Mouse (Mus musculus) lung, adult 2 months (tissue): ENCODE results near the gene Tmem233. TPM values are rescaled to one million over a fixed set of nuclear protein-coding genes. Genes with fewer than 3 reads are reported as not detected.

Source experiments
- DNase-seq: peaks from one replicate; pipeline ENCODE4 v3.0.0; 2022
- H3K4me1 ChIP-seq: fragments of 200-500 bp; 2 replicates; pipeline ENCODE4 v1.6.1; 2011; ENCODE audit warnings: low read length; ENCODE audit not compliant: control insufficient read depth, insufficient read depth
- H3K4me3 ChIP-seq: fragments of 200-500 bp; replicated peaks from 2 replicates; pipeline ENCODE3; 2011; ENCODE audit warnings: low read depth, mild to moderate bottlenecking, control low read depth, low read length; ENCODE audit errors: extremely low read depth
- CTCF ChIP-seq: fragments of 200-500 bp; IDR thresholded peaks from 2 replicates; pipeline ENCODE4 v1.5.1; 2011; ENCODE audit warnings: mild to moderate bottlenecking, low read length, control low read depth; ENCODE audit not compliant: insufficient read depth
- POLR2A ChIP-seq: fragments of 200-500 bp; IDR thresholded peaks from 2 replicates; pipeline ENCODE4 v1.6.1; 2011; ENCODE audit warnings: low read depth, mild to moderate bottlenecking, control low read depth, low read length, borderline replicate concordance; ENCODE audit errors: extremely low read depth
- WGBS: fragments of 180-500 bp; shearing (Covaris S2); methylation state at CpG from one replicate; pipeline ENCODE4 v1.1.7; 2018; 5-methylcytosine and 5-hydroxymethylcytosine counted together
- polyA plus RNA-seq: library from polyadenylated mRNA; depleted of rRNA; stranded (reverse); fragments of >200 nt; gene quantifications from 2 replicates; pipeline ENCODE4 v1.2.3, GENCODE M21; 2012

The Tmem233 gene
- polyA plus RNA-seq, 1 experiment: 0.69 TPM

- 77% methylated on average over 4 of the region's 4 CpGs for WGBS
- H3K4me3 ChIP-seq: no peak overlapping the region
Observed at GRCm38 (mm10) chr5:116069618-116070017, 13.4 kb downstream of the Tmem233 start.

GRCm38 (mm10) chr5:116052826-116053225 is 30.2 kb downstream of the Tmem233 start:
- no peak for DNase-seq
- Histone ChIP-seq H3K4me3 (no peak overlapping the region), H3K4me1 (no peaks in the 10 kb centered on the region)
- 57% methylated on average over 6 of the region's 6 CpGs for WGBS
- TF ChIP-seq POLR2A (no peak), CTCF (no peak)

More at GRCm38 (mm10) chr5:116069618-116070017, 13.4 kb downstream of the Tmem233 start:
- no peaks in the 10 kb centered on the region for H3K4me1 ChIP-seq
- TF ChIP-seq CTCF (no peak), POLR2A (no peak)
- DNase-seq: no peak

- no peak overlapping the region for H3K4me3 ChIP-seq
- 71% methylated on average over 5 of the region's 5 CpGs for WGBS
- DNase-seq: no peak
- no peak for TF ChIP-seq POLR2A
- no peak for TF ChIP-seq CTCF
- no peaks in the 10 kb centered on the region for H3K4me1 ChIP-seq
Observed at GRCm38 (mm10) chr5:116052171-116052570, 30.9 kb downstream of the Tmem233 start.

GRCm38 (mm10) chr5:116049821-116050220 is 33.2 kb downstream of the Tmem233 start:
- no peak for DNase-seq
- TF ChIP-seq CTCF: no peak
- no peak for TF ChIP-seq POLR2A
- Histone ChIP-seq H3K4me1 (no peaks in the 10 kb centered on the region), H3K4me3 (no peak overlapping the region)
- WGBS: 68% methylated on average over 4 of the region's 4 CpGs

- Histone ChIP-seq H3K4me1 (no peaks in the 10 kb centered on the region), H3K4me3 (no peak overlapping the region)
- TF ChIP-seq CTCF (no peak), POLR2A (no peak)
- WGBS: 72% methylated on average over 3 of the region's 3 CpGs
- DNase-seq: no peak
Observed at GRCm38 (mm10) chr5:116048321-116048720, 34.7 kb downstream of the Tmem233 start.

- no peak for TF ChIP-seq CTCF
- no peak for TF ChIP-seq POLR2A
- no peak for DNase-seq
- Histone ChIP-seq H3K4me1 (no peaks in the 10 kb centered on the region), H3K4me3 (no peak overlapping the region)
- 70% methylated on average over 4 of the region's 4 CpGs for WGBS
Observed at GRCm38 (mm10) chr5:116046246-116046645, 36.8 kb downstream of the Tmem233 start.

GRCm38 (mm10) chr5:116045581-116045980 is 37.5 kb downstream of the Tmem233 start:
- DNase-seq: no peak
- WGBS: 82% methylated on average over 8 of the region's 8 CpGs
- TF ChIP-seq CTCF (no peak), POLR2A (no peak)
- Histone ChIP-seq H3K4me3 (no peak overlapping the region), H3K4me1 (no peaks in the 10 kb centered on the region)

- no peak for DNase-seq
- no peak for TF ChIP-seq POLR2A
- no peak overlapping the region for H3K4me3 ChIP-seq
- 69% methylated on average over 7 of the region's 7 CpGs for WGBS
- H3K4me1 ChIP-seq: no peaks in the 10 kb centered on the region
Observed at GRCm38 (mm10) chr5:116042241-116042640, 40.8 kb downstream of the Tmem233 start.

GRCm38 (mm10) chr5:116039706-116040105 is 43.3 kb downstream of the Tmem233 start:
- no peak for DNase-seq
- no peaks in the 10 kb centered on the region for H3K4me1 ChIP-seq
- TF ChIP-seq CTCF (no peak), POLR2A (no peak)
- no peak overlapping the region for H3K4me3 ChIP-seq
- WGBS: 19% methylated on average over 11 of the region's 11 CpGs

- no peak overlapping the region for H3K4me3 ChIP-seq
- 41% methylated on average over 12 of the region's 12 CpGs for WGBS
- no peak for DNase-seq
- no peaks in the 10 kb centered on the region for H3K4me1 ChIP-seq
- TF ChIP-seq CTCF: no peak
- no peak for TF ChIP-seq POLR2A
Observed at GRCm38 (mm10) chr5:116037731-116038130, 45.3 kb downstream of the Tmem233 start.

GRCm38 (mm10) chr5:116036465-116036864 is 46.6 kb downstream of the Tmem233 start:
- H3K4me1 ChIP-seq: no peaks in the 10 kb centered on the region
- no peak overlapping the region for H3K4me3 ChIP-seq
- DNase-seq: no peak
- WGBS: 64% methylated on average over 16 of the region's 16 CpGs
- TF ChIP-seq CTCF (no peak), POLR2A (no peak)
